Comparison of ENCODE assay signal across 8 mouse cellular contexts in genomic region chr8:47974138-47974962, GRCm38 (mm10). TPM values are rescaled to one million over a fixed set of nuclear protein-coding genes. Genes with fewer than 3 reads are reported as not detected.
DNase-seq lines count a peak whose midpoint lies in the region; ATAC-seq and TF ChIP-seq lines count a peak whose summit lies in the region.

No protein-coding gene starts in this region.

- H3K4me3 ChIP-seq in intestine, postnatal 0 days (ENCODE audit: low read depth, low read length): peak overlapping the region; percentile 1; the same call in 1 of the 2 replicates
- H3K4me3 ChIP-seq in lung, adult 2 months (replicated peaks; ENCODE audit: extremely low read depth, low read depth, low read length): no peak overlapping the region

- no peaks in the 10 kb centered on the region for H3K27me3 ChIP-seq in intestine, postnatal 0 days (replicated peaks; ENCODE audit: control insufficient read depth, insufficient read depth, low read length)

- H3K4me2 ChIP-seq in intestine, postnatal 0 days (replicated peaks; ENCODE audit: low read depth): peak overlapping the region; percentile 53

- H3K9ac ChIP-seq in intestine, postnatal 0 days (ENCODE audit: low read depth, low read length): no peak overlapping the region

- no peak for TF ChIP-seq POLR2A in lung, adult 2 months (IDR thresholded peaks at IDR 0.05; ENCODE audit: borderline replicate concordance, extremely low read depth, low read depth, low read length)

- DNase-seq in WW6 (ENCODE audit: low read depth, low spot score): peak; percentile 63
- DNase-seq in embryo, embryonic 10.5 days (ENCODE audit: low spot score): peak; percentile 81
- peak; percentile 64 for DNase-seq in lung, adult 2 months
- DNase-seq in retina, adult 2 months (ENCODE audit: low read depth, low spot score): peak; percentile 85
- no peak for DNase-seq in spleen, postnatal 14 days (ENCODE audit: low spot score in 2 of 2)
- DNase-seq in thymus, postnatal 0 days (ENCODE audit: low spot score): no peak

- no peaks in the 10 kb centered on the region for H3K9me3 ChIP-seq in intestine, postnatal 0 days (ENCODE audit: control insufficient read depth)

- ATAC-seq in granulocyte monocyte progenitor cell, adult 5-6 weeks (replicated peaks; ENCODE audit: poor library complexity, severe bottlenecking): peak; percentile 82
- ATAC-seq in intestine, postnatal 0 days: 0 out of 2 replicates have a peak, but pooled peaks have one; percentile 51

- no peaks in the 10 kb centered on the region for H3K36me3 ChIP-seq in intestine, postnatal 0 days (ENCODE audit: control insufficient read depth, insufficient read depth)

- WGBS in intestine, postnatal 0 days: 32% methylated on average over 20 of the region's 20 CpGs
- 39% methylated on average over 20 of the region's 20 CpGs for WGBS in lung, adult 2 months

- H3K4me1 ChIP-seq in intestine, postnatal 0 days (replicated peaks; ENCODE audit: control insufficient read depth, insufficient read depth, low read length): no peaks in the 10 kb centered on the region
- peaks cover 12% of the 10 kb centered on the region for H3K4me1 ChIP-seq in lung, adult 2 months (ENCODE audit: control insufficient read depth, insufficient read depth, low read length)

- no peak for TF ChIP-seq CTCF in intestine, postnatal 0 days (IDR thresholded peaks at IDR 0.05; ENCODE audit: low read depth)
- TF ChIP-seq CTCF in lung, adult 2 months (IDR thresholded peaks at IDR 0.05; ENCODE audit: insufficient read depth, low read length): no peak

- no peak overlapping the region for H3K27ac ChIP-seq in intestine, postnatal 0 days (ENCODE audit: low read depth, low read length)

RNA-seq across cellular contexts. Expression of gene Wwc2, which starts 16.4 kb away (rescaled TPM):
- total RNA-seq in granulocyte monocyte progenitor cell, adult 5-6 weeks (2014; fragmentation: Nextera tagmentation): 4.2 and 8.9 TPM in 2 replicates
- total RNA-seq in granulocyte monocyte progenitor cell, adult 5-6 weeks (2017): 5.8 and 6.7 TPM in 2 replicates
- 6.7 and 7.4 TPM in 2 replicates for polyA plus RNA-seq in intestine, postnatal 0 days (2015; fragmentation: Nextera tagmentation; extraction: Ambion mirVana)
- 24.7 and 25.5 TPM in 2 replicates for polyA plus RNA-seq in lung, adult 2 months (2012; rRNA removed)
- polyA plus RNA-seq in thymus, postnatal 0 days (2015; fragmentation: Nextera tagmentation; extraction: Ambion mirVana): 1.3 and 1.8 TPM in 2 replicates

Comparison
In these comparisons a context has a peak if more than half of its experiments do, and no peak if none do; other contexts are left out.
1. DNase-seq: peak in WW6 (single experiment), embryo, embryonic 10.5 days (single experiment), lung, adult 2 months (single experiment) and retina, adult 2 months (single experiment); none in spleen, postnatal 14 days (0 of 2) and thymus, postnatal 0 days (single experiment).